Mouse (Mus musculus) midbrain, embryonic 12.5 days (tissue): Measurements from ENCODE around the gene Sertad4. TPM values are rescaled to one million over a fixed set of nuclear protein-coding genes. Genes with fewer than 3 reads are reported as not detected.

Source experiments
- ATAC-seq: fragments of 200-750 bp; cut with Nextera tagmentation; 2 replicates; pipeline ENCODE4 v1.8.0; 2017; ENCODE audit warnings: low read depth, moderate TSS enrichment, moderate library complexity; ENCODE audit not compliant: low FRiP score
- H3K27ac ChIP-seq: fragments of 300-500 bp; sonication (generic); replicated peaks from 2 replicates; pipeline ENCODE4 v1.5.1; 2016; ENCODE audit warnings: mild to moderate bottlenecking
- H3K27me3 ChIP-seq: fragments of 300-500 bp; sonication (generic); 2 replicates; pipeline ENCODE4 v1.6.1; 2016; ENCODE audit warnings: mild to moderate bottlenecking
- H3K36me3 ChIP-seq: fragments of 300-500 bp; sonication (generic); 2 replicates; pipeline ENCODE4 v1.6.1; 2016
- H3K4me1 ChIP-seq: fragments of 300-500 bp; sonication (generic); 2 replicates; pipeline ENCODE4 v1.6.1; 2016
- H3K4me2 ChIP-seq: fragments of 300-500 bp; sonication (generic); replicated peaks from 2 replicates; pipeline ENCODE4 v1.6.1; 2016; ENCODE audit warnings: mild to moderate bottlenecking, moderate library complexity
- H3K4me3 ChIP-seq: fragments of 300-500 bp; sonication (generic); 2 replicates; pipeline ENCODE4 v1.5.1; 2016; ENCODE audit warnings: mild to moderate bottlenecking
- H3K9ac ChIP-seq: fragments of 300-500 bp; sonication (generic); replicated peaks from 2 replicates; pipeline ENCODE4 v1.6.1; 2016; ENCODE audit warnings: mild to moderate bottlenecking, moderate library complexity
- H3K9me3 ChIP-seq: fragments of 300-500 bp; sonication (generic); 2 replicates; pipeline ENCODE4 v1.6.1; 2016; ENCODE audit warnings: mild to moderate bottlenecking
- WGBS: fragments of 180-500 bp; shearing (Covaris S2); methylation state at CpG from one replicate; pipeline ENCODE4 v1.1.7; 2016; 5-methylcytosine and 5-hydroxymethylcytosine counted together
- polyA plus RNA-seq: library from polyadenylated mRNA; unstranded; fragments of >200 nt; fragmentation: Nextera tagmentation; extraction: Ambion mirVana; gene quantifications from 2 replicates; pipeline ENCODE4 v1.2.1, GENCODE M21; 2016

Sertad4 gene
- polyA plus RNA-seq, 1 experiment from 2014 or later, result 43.3 TPM

DNA sequence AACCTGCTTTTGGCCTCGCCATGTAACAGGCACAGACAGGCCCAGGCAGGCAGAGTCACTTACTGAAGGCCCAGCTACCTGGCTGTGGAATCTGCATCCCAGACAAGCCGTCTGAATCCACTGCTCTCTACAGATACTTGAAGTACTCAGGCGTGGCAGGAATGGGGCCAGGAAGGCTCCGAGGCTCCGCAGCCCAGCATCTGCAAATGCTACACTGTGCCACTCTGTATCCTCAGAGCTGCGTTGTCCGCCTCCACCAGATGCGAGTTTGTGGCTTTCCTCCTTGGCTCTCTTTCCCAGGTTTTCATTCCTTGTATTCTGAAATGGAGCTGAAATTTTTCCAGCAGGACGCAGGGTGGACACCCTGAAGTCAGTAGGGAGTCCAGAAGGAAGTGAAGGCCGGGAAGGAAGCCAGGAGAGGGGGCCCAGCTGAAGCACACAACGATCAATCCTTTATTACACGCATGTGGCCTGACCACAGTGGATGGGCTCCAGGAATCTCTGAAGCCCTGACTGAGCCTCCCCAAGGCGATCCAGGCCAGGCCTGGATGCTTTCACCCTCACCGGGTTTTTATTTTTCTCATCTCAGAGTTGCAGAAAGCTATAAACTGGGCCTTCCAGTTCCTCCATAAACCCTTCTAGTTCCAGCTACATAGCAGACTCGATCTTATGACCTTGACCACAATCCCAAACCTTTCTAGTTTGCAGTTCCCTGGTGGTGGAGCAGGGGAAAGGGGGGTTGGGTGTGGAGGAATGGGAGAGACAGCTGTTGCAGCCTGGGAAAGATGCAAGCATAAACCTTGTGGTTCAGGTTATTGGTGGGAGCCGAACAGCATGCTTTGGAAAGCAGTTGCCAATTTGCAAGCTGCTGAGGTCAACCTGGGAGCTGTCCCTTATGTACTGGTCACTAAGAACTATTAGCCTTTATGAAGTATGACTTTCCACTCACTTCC, 57.1 kb downstream of the Sertad4 start:
- Histone ChIP-seq H3K4me2 (no peak overlapping the region), H3K4me1 (peaks cover 21% of the 10 kb centered on the region), H3K9ac (no peak overlapping the region), H3K36me3 (no peaks in the 10 kb centered on the region), H3K9me3 (no peaks in the 10 kb centered on the region), H3K27ac (no peak overlapping the region), H3K4me3 (no peak overlapping the region), H3K27me3 (0 out of 2 replicates have a peak, but pooled peaks cover 4% of the 10 kb centered on the region)
- no peak for ATAC-seq
- WGBS, result 73% methylated on average over 16 of the region's 16 CpGs

DNA sequence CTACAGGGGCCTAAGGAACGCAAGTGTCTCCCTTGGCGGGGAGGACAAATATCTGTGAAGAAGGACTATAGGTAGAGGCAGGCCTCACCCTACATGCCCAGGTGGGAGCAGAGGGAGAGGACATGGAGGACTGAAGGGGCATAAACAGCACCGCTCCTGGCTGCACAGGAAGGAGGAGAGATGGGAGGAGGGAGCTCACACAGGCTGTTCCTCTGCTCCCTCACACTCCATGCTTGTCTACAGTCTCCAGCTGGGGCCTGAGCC, 58.6 kb downstream of the Sertad4 start:
- Histone ChIP-seq H3K9me3 (no peaks in the 10 kb centered on the region), H3K27me3 (peaks cover 7% of the 10 kb centered on the region; the same call in 1 of the 2 replicates), H3K4me1 (peaks cover 23% of the 10 kb centered on the region), H3K9ac (no peak overlapping the region), H3K27ac (peak overlapping the region; percentile 73), H3K4me2 (peak overlapping the region; percentile 31; the same call in 1 of the 2 replicates), H3K4me3 (no peak overlapping the region), H3K36me3 (no peaks in the 10 kb centered on the region)
- WGBS, result 44% methylated on average over 3 of the region's 3 CpGs
- ATAC-seq, result no peak; the same call in 1 of the 2 replicates

DNA sequence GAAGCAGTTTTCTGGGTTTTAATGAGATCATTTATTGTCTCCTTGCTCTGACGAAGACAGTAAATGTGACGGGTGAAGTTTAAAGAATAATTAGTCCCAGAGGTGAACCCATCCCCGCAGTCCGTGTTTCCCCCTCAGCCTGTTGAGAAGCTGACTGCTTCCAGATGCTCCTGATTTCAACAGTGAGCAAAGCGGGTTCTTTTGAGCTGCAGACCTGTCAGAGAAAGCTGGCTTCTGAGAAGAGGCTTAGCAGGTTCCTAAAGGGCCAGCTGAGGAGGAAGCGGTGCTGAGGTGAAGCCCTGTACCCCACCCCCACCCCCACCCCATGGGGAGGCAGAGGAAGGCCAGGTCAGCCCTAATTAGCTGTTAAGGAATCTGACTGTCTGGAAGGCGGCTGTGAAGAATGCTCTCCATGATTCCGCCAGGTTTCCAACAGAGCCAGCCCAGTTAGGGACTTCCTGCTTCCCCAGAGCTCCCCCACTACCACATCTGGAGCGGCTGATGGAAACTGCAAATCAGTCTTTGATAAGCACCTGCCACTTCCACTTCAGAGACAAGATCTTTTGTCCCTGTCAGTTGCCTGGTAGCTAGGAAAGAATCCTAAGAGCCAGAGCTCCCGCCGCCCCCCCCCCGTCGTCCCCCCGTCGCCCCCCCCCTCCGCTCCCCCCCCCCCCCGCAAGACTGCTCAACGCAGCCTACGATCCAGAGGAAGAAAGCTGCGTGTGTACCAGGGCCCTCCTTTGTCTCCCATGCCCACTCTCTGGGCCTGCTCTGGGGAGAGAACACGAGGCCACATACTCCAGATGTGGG, 59.1 kb downstream of the Sertad4 start:
- peak; percentile 57 for ATAC-seq
- 10% methylated on average over 13 of the region's 21 CpGs for WGBS
- Histone ChIP-seq H3K4me3 (no peak overlapping the region), H3K27ac (peak overlapping the region; percentile 73), H3K4me2 (peak overlapping the region; percentile 31), H3K9ac (no peak overlapping the region), H3K36me3 (no peaks in the 10 kb centered on the region), H3K4me1 (peaks cover 28% of the 10 kb centered on the region), H3K9me3 (no peaks in the 10 kb centered on the region), H3K27me3 (peaks cover 7% of the 10 kb centered on the region; the same call in 1 of the 2 replicates)

DNA sequence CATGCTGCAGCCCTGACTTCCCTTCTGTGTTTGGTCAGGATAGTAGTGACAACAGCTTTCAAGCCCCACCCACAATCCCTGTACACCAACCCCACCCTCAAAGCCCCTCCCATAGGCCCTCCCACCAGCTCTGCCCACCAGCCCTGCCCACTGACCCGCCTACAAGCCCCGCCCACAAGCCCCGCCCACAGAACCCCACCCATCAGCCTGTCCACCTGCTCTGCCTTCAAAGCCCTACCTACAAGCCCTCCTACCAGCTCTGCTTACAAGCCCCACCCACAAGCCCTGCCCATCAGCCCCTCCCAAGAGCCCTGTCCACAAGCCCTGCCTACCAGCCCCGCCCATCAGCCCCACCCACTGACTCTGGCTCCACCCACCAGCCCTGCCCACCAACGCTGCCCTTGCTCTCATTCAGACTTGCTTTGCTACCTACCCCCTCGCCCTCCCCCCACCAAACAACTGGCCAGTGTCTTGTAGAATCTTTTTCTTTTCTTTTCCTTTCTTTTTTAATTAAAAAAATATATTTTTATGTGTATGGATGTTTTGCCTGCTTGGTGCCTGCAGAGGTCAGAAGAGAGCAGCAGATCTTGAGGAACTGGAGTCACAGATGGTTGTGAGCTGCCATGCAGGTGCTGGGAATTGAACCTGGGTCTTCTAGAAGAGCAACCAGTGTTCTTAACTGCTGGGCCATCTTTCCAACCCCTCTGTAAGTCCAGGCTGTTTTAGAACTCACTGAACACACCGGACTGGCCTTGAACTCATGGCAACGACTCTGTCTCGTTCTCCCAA, 60.4 kb downstream of the Sertad4 start:
- Histone ChIP-seq H3K27ac (peak overlapping the region; percentile 73; the same call in 1 of the 2 replicates), H3K4me3 (no peak overlapping the region), H3K9me3 (no peaks in the 10 kb centered on the region), H3K27me3 (peaks cover 7% of the 10 kb centered on the region; the same call in 1 of the 2 replicates), H3K4me2 (no peak overlapping the region), H3K9ac (no peak overlapping the region), H3K4me1 (peaks cover 31% of the 10 kb centered on the region), H3K36me3 (no peaks in the 10 kb centered on the region)
- 65% methylated on average over 8 of the region's 9 CpGs for WGBS
- ATAC-seq, result no peak

Other genes with a start within 250 kb of the Sertad4 start
- 6.5 and 8.1 TPM in 2 replicates for gene Hhat, start 84.5 kb downstream of the Sertad4 start, polyA plus RNA-seq
- 8.8 and 9.1 TPM in 2 replicates for gene Syt14, start 180.0 kb upstream of the Sertad4 start, polyA plus RNA-seq